Mouse (Mus musculus): ENCODE data around the gene Cpxcr1.

Cpxcr1 gene

GRCm38 (mm10) chrX:116448644-116449043 is at the start of gene Cpxcr1:
Gene Cpxcr1, plus strand, starts transcription at chrX:116448944.
- no peak for DNase-seq (ENCODE audit: low read depth in 1 of 2, low spot score in 2 of 2)
